Mouse (Mus musculus): ENCODE measurements around the gene Dmd.
"Not testable (repeated sequence)": the region's sequence is repeated elsewhere in the genome, so short reads cannot be mapped to it uniquely, and the experiment has no call there.

Dmd gene

DNA sequence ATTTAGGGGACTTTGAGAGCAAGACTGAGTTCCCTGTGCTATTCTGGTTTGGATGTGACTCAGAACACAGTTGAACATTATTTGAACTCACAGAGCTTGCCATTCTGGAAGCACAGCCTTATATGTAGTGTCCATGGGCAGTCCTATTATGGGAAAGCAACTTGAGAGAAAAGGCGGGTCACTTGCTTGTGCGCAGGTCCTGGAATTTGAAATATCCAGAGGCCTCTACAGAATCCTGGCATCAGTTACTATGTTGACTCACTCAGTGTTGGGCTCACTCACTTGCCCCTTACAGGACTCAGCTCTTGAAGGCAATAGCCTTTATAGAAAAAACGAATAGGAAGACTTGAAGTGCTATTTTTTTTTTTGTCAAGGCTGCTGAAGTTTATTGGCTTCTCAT, at the start of gene Dmd:
Dmd (plus strand) TSS at position 241 of the 400 bp plus-strand sequence.
- no peak for DNase-seq

- no peak for DNase-seq
These were observed 47.2 kb upstream of the Dmd start for GRCm38 (mm10) chrX:82901515-82901914.

- no peak for DNase-seq
These were observed 39.0 kb downstream of the Dmd start for GRCm38 (mm10) chrX:82987683-82988082.

DNA sequence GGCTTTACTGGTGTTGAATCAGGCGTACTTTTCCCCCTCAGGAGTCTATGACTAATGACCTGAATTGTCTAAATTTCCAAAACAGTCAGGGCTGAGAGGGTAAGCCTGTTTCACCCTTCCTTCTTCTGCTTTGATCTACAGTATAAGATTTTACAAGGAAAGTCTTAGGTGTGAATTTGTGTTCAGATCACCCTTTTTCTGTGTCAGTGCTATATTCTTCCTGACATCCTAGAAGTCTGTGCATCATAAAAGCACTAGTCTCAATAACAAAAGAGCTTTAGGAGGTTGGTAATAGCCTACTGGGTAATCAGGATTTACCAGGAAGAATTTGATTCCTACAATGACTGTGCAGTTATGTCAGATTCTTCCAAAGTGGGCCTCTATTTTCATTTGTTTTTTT, 101.5 kb downstream of the Dmd start:
- no peak for DNase-seq

DNA sequence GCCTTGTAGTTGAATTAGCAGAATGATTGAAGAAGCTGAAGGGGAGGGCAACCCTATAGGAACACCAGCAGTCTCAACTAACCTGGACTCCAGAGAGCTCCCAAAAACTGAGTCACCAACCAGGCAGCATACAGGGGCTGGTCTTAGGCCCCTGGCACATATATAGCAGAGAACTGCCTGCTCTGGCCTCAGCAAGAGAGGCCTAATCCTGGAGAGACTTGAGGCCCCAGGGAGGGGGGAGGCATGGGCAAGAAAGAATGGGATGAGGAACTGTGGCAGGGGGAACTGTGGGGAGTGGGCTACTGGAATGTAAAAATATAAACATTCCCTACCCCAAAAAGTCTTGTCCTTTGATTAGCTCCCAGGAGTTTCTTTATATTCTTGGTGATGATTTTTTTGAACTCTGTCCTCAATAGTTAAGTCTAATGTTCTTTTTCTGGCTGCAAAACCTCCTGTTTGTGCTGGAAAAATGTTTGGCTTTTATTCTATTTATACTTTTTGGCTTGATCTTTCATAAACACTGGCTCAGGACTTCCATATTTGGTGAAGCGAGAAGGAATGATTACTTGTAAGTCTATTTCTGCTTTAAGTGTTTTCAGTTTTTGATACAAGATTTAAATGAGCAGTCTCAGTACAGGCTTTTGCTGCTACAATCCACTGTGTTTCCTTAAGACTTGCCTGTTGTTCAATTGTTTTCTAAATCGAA, 167.7 kb downstream of the Dmd start:
- DNase-seq, result peak in 1 of 2 experiments; percentile 1

DNA sequence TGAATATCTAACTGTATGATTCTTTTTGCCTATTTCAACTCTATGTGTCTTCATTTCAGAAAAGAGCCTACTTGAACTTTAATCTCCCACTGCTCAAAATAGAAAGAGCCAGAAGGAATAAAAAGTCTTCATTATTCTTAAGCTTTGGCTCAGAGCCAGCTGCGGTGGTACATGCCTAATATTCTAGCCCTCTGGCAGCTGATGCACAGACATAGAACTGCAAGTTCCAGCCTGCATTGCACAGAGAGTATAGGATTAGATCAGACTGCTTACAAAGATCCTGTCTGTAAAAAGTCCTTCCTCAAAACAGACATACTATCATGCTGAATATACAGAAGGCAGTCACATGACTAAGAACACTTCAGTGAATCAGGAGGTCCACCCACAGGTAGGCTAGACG, 168.5 kb downstream of the Dmd start:
- no peak for DNase-seq

GRCm38 (mm10) chrX:83220563-83220962, 271.9 kb downstream of the Dmd start:
- DNase-seq, result no peak

DNA sequence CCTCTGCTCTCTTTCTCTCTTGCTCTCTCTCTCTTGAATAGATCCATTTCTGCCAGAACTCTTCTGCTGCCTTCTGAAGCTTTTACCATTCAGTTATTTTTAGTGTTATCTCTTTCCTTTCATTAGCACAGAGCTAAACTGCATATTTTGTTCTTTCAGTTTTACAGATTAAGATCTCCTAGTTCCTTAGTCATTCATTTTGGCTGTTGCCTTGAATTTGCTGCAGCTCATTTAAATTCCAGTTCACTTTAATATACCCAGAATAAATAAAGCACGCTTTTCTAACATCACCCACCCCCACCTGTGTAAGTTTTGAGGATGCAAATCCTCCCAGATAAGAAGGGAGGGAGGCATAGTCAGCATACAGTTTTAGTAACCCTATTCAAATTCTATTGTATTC, 272.4 kb downstream of the Dmd start:
- no peak for DNase-seq

- DNase-seq, result no peak
These were observed 538.9 kb downstream of the Dmd start, which contains the start of gene Tsga8 for GRCm38 (mm10) chrX:83487598-83487997. Gene Tsga8 (minus strand): TSS chrX:83487924.

DNA sequence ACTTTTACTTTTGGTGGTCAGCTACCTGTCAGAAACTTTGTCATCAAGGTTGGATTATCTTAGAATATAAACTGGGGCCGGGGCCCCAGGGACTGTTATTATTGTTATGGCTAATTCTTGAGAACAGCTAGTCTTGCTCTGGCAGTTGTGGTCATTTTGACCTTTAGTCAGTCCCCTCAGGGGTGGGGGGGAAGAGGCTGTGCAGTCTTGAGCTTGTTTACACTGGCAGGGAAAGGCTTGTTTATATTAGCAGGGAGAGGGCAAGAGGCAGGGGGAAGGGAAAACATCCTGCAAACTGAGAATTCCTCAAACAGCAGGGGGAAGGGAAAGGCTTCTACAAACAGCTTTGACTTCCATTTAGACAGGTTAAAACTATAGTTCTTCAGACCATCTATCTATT, 726.3 kb downstream of the Dmd start:
- peak; percentile 14 to 46 for DNase-seq

- no peak for DNase-seq
These were observed 737.9 kb downstream of the Dmd start for GRCm38 (mm10) chrX:83686547-83686946.

GRCm38 (mm10) chrX:83740533-83740932, 791.9 kb downstream of the Dmd start:
- DNase-seq, result no peak

GRCm38 (mm10) chrX:83746301-83747008, 797.8 kb downstream of the Dmd start:
- no peak for DNase-seq

DNA sequence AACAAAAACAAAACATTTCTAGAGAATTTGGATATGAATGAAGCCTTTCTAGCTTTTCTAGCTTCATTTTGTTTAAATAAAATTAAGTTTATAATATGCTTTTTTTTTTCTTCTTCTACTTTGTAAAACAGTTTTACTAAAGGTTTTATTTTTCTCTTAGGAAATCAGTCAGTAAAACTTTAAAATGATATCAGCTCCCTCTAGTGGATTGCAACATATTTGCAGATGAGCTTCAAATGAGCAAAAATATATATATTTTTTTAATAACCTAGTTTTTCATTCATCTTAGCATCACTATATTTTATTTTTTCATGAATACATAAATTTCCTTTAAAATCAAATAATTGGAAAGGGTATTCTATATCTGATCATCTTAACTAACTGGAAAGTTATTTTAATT, 838.7 kb downstream of the Dmd start:
- DNase-seq, result no peak

DNA sequence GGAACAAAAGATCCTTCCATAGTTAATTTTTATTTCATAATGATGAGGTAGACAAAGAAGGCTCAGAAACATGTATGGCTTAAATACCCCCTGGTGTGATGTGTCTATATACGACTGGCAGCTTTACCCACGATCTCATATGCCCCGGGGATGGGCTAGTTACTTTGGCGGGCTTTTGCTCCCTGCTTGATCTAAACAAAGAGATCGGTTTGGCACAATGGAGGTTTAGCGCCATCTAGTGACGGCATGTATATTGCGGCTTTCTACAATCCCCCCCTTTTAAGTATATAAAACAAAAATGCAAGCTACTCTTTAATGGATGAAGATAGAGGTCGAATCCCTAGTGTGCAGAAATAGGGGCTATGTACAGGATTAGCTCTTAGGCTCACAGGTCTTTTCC, 918.8 kb downstream of the Dmd start:
- DNase-seq, result peak; percentile 13 to 21

DNA sequence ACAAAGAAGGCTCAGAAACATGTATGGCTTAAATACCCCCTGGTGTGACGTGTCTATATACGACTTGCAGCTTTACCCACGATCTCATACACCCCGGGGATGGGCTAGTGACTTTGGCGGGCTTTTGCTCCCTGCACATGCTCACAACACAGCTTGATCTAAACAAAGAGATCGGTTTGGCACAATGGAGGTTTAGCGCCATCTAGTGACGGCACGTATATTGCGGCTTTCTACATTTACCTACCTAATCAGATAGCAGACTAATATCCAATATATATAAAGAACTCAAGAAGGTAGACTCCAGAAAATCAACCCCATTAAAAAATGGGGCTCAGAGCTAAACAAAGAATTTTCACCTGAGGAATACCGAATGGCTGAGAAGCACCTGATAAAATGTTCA, 926.7 kb downstream of the Dmd start:
- peak; percentile 37 to 48 for DNase-seq

GRCm38 (mm10) chrX:83975895-83976294, 1027.2 kb downstream of the Dmd start:
- DNase-seq, result no peak

DNA sequence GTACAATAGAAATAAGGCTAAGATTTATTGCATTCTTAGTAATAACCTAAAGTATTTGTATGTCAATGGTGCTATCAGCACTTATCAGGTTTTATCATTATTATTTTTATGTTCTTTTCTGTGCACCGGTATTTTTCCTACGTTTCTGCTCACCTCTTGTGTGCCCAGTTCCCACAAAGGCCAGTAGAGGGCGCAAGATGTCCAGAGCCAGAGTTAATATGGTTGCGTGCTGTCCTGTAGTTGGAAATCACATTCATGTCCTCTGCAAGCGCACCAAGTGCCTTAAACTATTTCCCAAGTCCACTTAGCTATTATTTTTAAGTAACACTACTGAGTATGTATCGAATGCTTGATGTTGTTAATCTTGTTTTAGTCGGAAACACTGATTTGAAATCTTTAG, 1052.6 kb downstream of the Dmd start:
- DNase-seq, result peak; percentile 65 to 67

- not testable (repeated sequence) for DNase-seq
These were observed 1113.8 kb downstream of the Dmd start for GRCm38 (mm10) chrX:84062431-84062830.

DNA sequence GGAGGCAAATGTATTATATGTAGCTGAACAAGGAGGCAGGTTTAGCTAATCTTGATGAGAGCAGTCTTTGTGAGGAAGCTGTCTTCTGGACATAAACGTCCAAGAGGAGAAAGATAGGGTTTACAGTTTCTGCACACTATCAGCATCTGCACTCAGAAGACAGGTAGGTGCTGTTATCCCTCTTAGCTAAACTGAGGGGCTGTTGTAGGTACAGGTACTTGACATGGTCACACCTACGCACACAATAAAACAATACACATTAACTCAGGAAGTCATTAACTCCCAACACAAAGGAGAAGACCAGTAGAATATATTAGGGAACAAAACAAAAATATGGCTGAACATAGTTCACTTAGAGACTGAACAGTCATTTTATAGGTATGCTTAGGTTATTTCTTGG, 1217.2 kb downstream of the Dmd start:
- DNase-seq, result no peak

DNA sequence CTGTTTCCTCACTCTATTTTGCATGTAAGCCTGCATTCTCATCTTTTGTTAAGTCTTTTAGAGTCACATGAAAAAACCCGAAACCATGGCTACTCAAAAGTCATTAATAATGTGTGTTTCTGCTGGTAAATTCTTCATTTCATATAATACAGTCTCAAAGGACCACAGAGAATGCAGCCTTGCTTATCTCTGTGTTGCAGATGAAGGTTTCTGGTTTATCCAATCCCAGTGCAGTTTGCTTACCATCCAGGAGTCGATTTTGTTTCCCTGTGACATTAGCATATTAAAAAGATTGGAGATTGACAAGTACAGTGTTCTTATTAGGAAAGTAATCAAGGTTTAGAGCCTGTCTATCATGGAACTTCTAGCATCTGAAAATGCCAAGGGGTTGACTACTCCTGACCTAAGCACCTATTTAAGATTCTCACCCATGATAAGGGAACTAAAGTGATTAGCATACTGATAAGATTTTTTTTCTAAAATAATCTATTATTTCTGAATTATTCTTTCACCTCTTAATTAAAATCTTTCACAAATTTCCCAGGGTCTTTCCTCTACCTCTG, 1292.7 kb downstream of the Dmd start:
- no peak for DNase-seq

DNA sequence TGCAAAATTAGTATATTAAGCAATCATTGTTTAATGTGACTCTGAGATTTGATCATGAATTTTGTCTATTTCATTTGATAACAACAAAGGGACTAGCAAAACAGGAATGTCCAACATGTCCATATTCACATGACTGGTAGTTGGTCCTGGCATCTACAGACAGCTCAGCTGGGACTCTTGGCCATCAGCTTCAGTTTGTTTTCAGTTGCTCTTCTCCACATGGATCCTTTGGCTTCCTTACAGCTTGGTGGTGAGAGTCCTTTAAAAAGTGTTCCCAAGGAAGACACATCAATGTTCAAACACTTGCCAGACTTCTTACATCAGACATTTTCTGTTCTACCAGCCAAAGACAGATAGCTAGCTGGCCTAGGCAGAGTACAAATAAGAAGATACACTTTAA, 1381.9 kb downstream of the Dmd start:
- no peak for DNase-seq

GRCm38 (mm10) chrX:84332177-84332576, 1383.5 kb downstream of the Dmd start:
- no peak for DNase-seq

- DNase-seq, result no peak
These were observed 1416.3 kb downstream of the Dmd start for GRCm38 (mm10) chrX:84364981-84365380.

Measured in kidney, postnatal 4 days (tissue).